Mouse (Mus musculus): ENCODE measurements around the gene Becn1. TPM values are rescaled to one million over a fixed set of nuclear protein-coding genes. Genes with fewer than 3 reads are reported as not detected.

Gene Becn1
- 162 and 173 TPM in 2 replicates for polyA plus RNA-seq (2016; fragmentation: Nextera tagmentation; extraction: Ambion mirVana)

GRCm38 (mm10) chr11:101302004-101302798, at the start of gene Becn1:
Gene Becn1, minus strand, starts transcription at chr11:101302286.
- Histone ChIP-seq H3K4me1 (peaks cover 14% of the 10 kb centered on the region), H3K4me3 (peak within 1 kb of the TSS; percentile 95), H3K36me3 (peaks cover 20% of the 10 kb centered on the region), H3K27me3 (no peaks in the 10 kb centered on the region), H3K27ac (replicated peaks) (peak within 1 kb of the TSS; percentile 64; the same call in 1 of the 2 replicates), H3K9me3 (no peaks in the 10 kb centered on the region), H3K4me2 (replicated peaks) (peak within 1 kb of the TSS; percentile 98), H3K9ac (replicated peaks) (peak within 1 kb of the TSS; percentile 86)
- peak; percentile 82 for ATAC-seq (ENCODE audit: low FRiP score, low read depth)
- WGBS, result 7% methylated on average over 39 of the region's 39 CpGs

- ATAC-seq (ENCODE audit: low FRiP score, low read depth), result no peak
- Histone ChIP-seq H3K9me3 (no peaks in the 10 kb centered on the region), H3K4me2 (replicated peaks) (no peak overlapping the region), H3K9ac (replicated peaks) (no peak overlapping the region), H3K27me3 (no peaks in the 10 kb centered on the region; the same call in 1 of the 2 replicates), H3K36me3 (no peaks in the 10 kb centered on the region), H3K4me3 (no peak overlapping the region), H3K4me1 (no peaks in the 10 kb centered on the region), H3K27ac (replicated peaks) (no peak overlapping the region)
- WGBS, result 73% methylated on average over 3 of the region's 3 CpGs
Measured at GRCm38 (mm10) chr11:101351721-101352111, 49.6 kb upstream of the Becn1 start.

- Histone ChIP-seq H3K4me1 (no peaks in the 10 kb centered on the region), H3K9ac (replicated peaks) (no peak overlapping the region), H3K27ac (replicated peaks) (no peak overlapping the region), H3K4me2 (replicated peaks) (no peak overlapping the region), H3K4me3 (no peak overlapping the region), H3K36me3 (no peaks in the 10 kb centered on the region), H3K27me3 (no peaks in the 10 kb centered on the region; the same call in 1 of the 2 replicates), H3K9me3 (no peaks in the 10 kb centered on the region)
- ATAC-seq (ENCODE audit: low FRiP score, low read depth), result no peak
- 54% methylated on average over 11 of the region's 11 CpGs for WGBS
Measured at GRCm38 (mm10) chr11:101351100-101351720, 49.1 kb upstream of the Becn1 start.

- no peak for ATAC-seq (ENCODE audit: low FRiP score, low read depth)
- 84% methylated on average over 3 of the region's 3 CpGs for WGBS
- no peak overlapping the region for H3K4me2 ChIP-seq (replicated peaks)
- H3K4me1 ChIP-seq, result no peaks in the 10 kb centered on the region
- H3K27me3 ChIP-seq, result no peaks in the 10 kb centered on the region; the same call in 1 of the 2 replicates
- no peaks in the 10 kb centered on the region for H3K36me3 ChIP-seq
- no peak overlapping the region for H3K27ac ChIP-seq (replicated peaks)
- H3K9ac ChIP-seq (replicated peaks), result no peak overlapping the region
- H3K9me3 ChIP-seq, result no peaks in the 10 kb centered on the region
- H3K4me3 ChIP-seq, result no peak overlapping the region
Measured at GRCm38 (mm10) chr11:101349216-101349615, 47.1 kb upstream of the Becn1 start.

- Histone ChIP-seq H3K9me3 (no peaks in the 10 kb centered on the region), H3K36me3 (no peaks in the 10 kb centered on the region), H3K27ac (replicated peaks) (no peak overlapping the region), H3K9ac (replicated peaks) (no peak overlapping the region), H3K4me2 (replicated peaks) (no peak overlapping the region), H3K4me1 (no peaks in the 10 kb centered on the region), H3K27me3 (no peaks in the 10 kb centered on the region; the same call in 1 of the 2 replicates), H3K4me3 (no peak overlapping the region)
- no peak for ATAC-seq (ENCODE audit: low FRiP score, low read depth)
- 88% methylated on average over 7 of the region's 7 CpGs for WGBS
Measured at GRCm38 (mm10) chr11:101348774-101349173, 46.7 kb upstream of the Becn1 start.

- ATAC-seq (ENCODE audit: low FRiP score, low read depth), result no peak
- Histone ChIP-seq H3K27me3 (no peaks in the 10 kb centered on the region; the same call in 1 of the 2 replicates), H3K27ac (replicated peaks) (no peak overlapping the region), H3K9ac (replicated peaks) (no peak overlapping the region), H3K9me3 (no peaks in the 10 kb centered on the region), H3K4me3 (no peak overlapping the region), H3K4me2 (replicated peaks) (no peak overlapping the region), H3K36me3 (no peaks in the 10 kb centered on the region), H3K4me1 (no peaks in the 10 kb centered on the region)
- 75% methylated on average over 10 of the region's 10 CpGs for WGBS
Measured at GRCm38 (mm10) chr11:101347083-101347775, 45.1 kb upstream of the Becn1 start.

GRCm38 (mm10) chr11:101338123-101338760, 36.2 kb upstream of the Becn1 start:
- Histone ChIP-seq H3K4me1 (peaks cover 21% of the 10 kb centered on the region), H3K36me3 (no peaks in the 10 kb centered on the region), H3K9ac (replicated peaks) (peak overlapping the region; percentile 58), H3K4me2 (replicated peaks) (peak overlapping the region; percentile 69), H3K4me3 (peak overlapping the region; percentile 39), H3K27me3 (no peaks in the 10 kb centered on the region), H3K27ac (replicated peaks) (peak overlapping the region; percentile 71), H3K9me3 (no peaks in the 10 kb centered on the region)
- peak; percentile 78 for ATAC-seq (ENCODE audit: low FRiP score, low read depth)
- WGBS, result 3% methylated on average over 9 of the region's 9 CpGs

- no peaks in the 10 kb centered on the region for H3K9me3 ChIP-seq
- ATAC-seq (ENCODE audit: low FRiP score, low read depth), result no peak
- 87% methylated on average over 9 of the region's 9 CpGs for WGBS
- H3K4me1 ChIP-seq, result peaks cover 21% of the 10 kb centered on the region
- H3K27me3 ChIP-seq, result no peaks in the 10 kb centered on the region
- H3K4me2 ChIP-seq (replicated peaks), result no peak overlapping the region
- H3K4me3 ChIP-seq, result no peak overlapping the region
- H3K27ac ChIP-seq (replicated peaks), result no peak overlapping the region
- H3K36me3 ChIP-seq, result no peaks in the 10 kb centered on the region
- H3K9ac ChIP-seq (replicated peaks), result no peak overlapping the region
Measured at GRCm38 (mm10) chr11:101335685-101336084, 33.6 kb upstream of the Becn1 start.

- Histone ChIP-seq H3K4me2 (replicated peaks) (no peak overlapping the region), H3K27me3 (no peaks in the 10 kb centered on the region), H3K9me3 (no peaks in the 10 kb centered on the region), H3K4me1 (peaks cover 21% of the 10 kb centered on the region), H3K9ac (replicated peaks) (no peak overlapping the region), H3K4me3 (no peak overlapping the region), H3K36me3 (no peaks in the 10 kb centered on the region), H3K27ac (replicated peaks) (no peak overlapping the region)
- 6% methylated on average over 6 of the region's 6 CpGs for WGBS
- no peak for ATAC-seq (ENCODE audit: low FRiP score, low read depth)
Measured at GRCm38 (mm10) chr11:101334516-101334915, 32.4 kb upstream of the Becn1 start.

- WGBS, result 22% methylated on average over 10 of the region's 10 CpGs
- Histone ChIP-seq H3K36me3 (no peaks in the 10 kb centered on the region), H3K9me3 (no peaks in the 10 kb centered on the region), H3K4me1 (peaks cover 21% of the 10 kb centered on the region), H3K4me3 (no peak overlapping the region), H3K9ac (replicated peaks) (no peak overlapping the region), H3K27ac (replicated peaks) (no peak overlapping the region), H3K27me3 (no peaks in the 10 kb centered on the region), H3K4me2 (replicated peaks) (no peak overlapping the region)
- no peak for ATAC-seq (ENCODE audit: low FRiP score, low read depth)
Measured at GRCm38 (mm10) chr11:101334023-101334422, 31.9 kb upstream of the Becn1 start.

- no peak overlapping the region for H3K27ac ChIP-seq (replicated peaks)
- H3K27me3 ChIP-seq, result no peaks in the 10 kb centered on the region
- H3K36me3 ChIP-seq, result no peaks in the 10 kb centered on the region
- no peak overlapping the region for H3K9ac ChIP-seq (replicated peaks)
- H3K4me3 ChIP-seq, result no peak overlapping the region
- ATAC-seq (ENCODE audit: low FRiP score, low read depth), result no peak
- H3K4me1 ChIP-seq, result peaks cover 9% of the 10 kb centered on the region
- WGBS, result 91% methylated on average over 3 of the region's 3 CpGs
- no peaks in the 10 kb centered on the region for H3K9me3 ChIP-seq
- no peak overlapping the region for H3K4me2 ChIP-seq (replicated peaks)
Measured at GRCm38 (mm10) chr11:101332537-101332936, 30.5 kb upstream of the Becn1 start.

Data from midbrain, embryonic 12.5 days (tissue).